Mouse (Mus musculus) spleen, adult 2 months (tissue): ENCODE measurements around the gene Auts2. TPM values are rescaled to one million over a fixed set of nuclear protein-coding genes. Genes with fewer than 3 reads are reported as not detected.

ENCODE experiments used
- DNase-seq, 2 experiments: peaks; one replicate each; pipeline versions ENCODE4 v3.0.0 to v3.0.0-alpha.2; 2012 to 2021; ENCODE audit warnings: low spot score in 2 of 2, low read depth in 1 of 2
- H3K27ac ChIP-seq: fragments of 200-500 bp; 2 replicates; pipeline ENCODE4 v1.5.1; 2012; ENCODE audit warnings: low read length, inconsistent platforms; ENCODE audit not compliant: insufficient read depth
- H3K27me3 ChIP-seq: fragments of 200-500 bp; 2 replicates; pipeline ENCODE4 v1.6.1; 2012; ENCODE audit warnings: mild to moderate bottlenecking, moderate library complexity, low read length, inconsistent platforms; ENCODE audit not compliant: control insufficient read depth, insufficient read depth
- H3K36me3 ChIP-seq: fragments of 200-500 bp; 2 replicates; pipeline ENCODE4 v1.6.1; 2012; ENCODE audit warnings: mild to moderate bottlenecking, low read length, inconsistent platforms; ENCODE audit not compliant: control insufficient read depth, insufficient read depth
- H3K4me1 ChIP-seq: fragments of 200-500 bp; 2 replicates; pipeline ENCODE4 v1.6.1; 2011; ENCODE audit warnings: inconsistent platforms; ENCODE audit not compliant: control insufficient read depth, insufficient read depth, insufficient read length
- H3K4me3 ChIP-seq: fragments of 200-500 bp; 2 replicates; pipeline ENCODE4 v1.5.1; 2011; ENCODE audit warnings: mild to moderate bottlenecking, inconsistent platforms; ENCODE audit not compliant: insufficient read depth, insufficient read length; ENCODE audit errors: extremely low read depth
- CTCF ChIP-seq: fragments of 200-500 bp; IDR thresholded peaks from 2 replicates; pipeline ENCODE4 v1.5.1; 2011; ENCODE audit warnings: mild to moderate bottlenecking, inconsistent platforms; ENCODE audit not compliant: insufficient read depth, insufficient read length, insufficient replicate concordance; ENCODE audit errors: extremely low read depth
- POLR2A ChIP-seq: fragments of 200-500 bp; IDR thresholded peaks from 2 replicates; pipeline ENCODE4 v1.6.1; 2011; ENCODE audit warnings: low read depth, low read length, inconsistent platforms
- WGBS: fragments of 180-500 bp; shearing (Covaris S2); methylation state at CpG from one replicate; pipeline ENCODE4 v1.1.7; 2018; 5-methylcytosine and 5-hydroxymethylcytosine counted together
- polyA plus RNA-seq: library from polyadenylated mRNA; depleted of rRNA; stranded (reverse); fragments of >200 nt; gene quantifications from 2 replicates; pipeline ENCODE4 v1.2.3, GENCODE M21; 2012

The Auts2 gene
- polyA plus RNA-seq, 1 experiment = 1.3 TPM

- no peak for DNase-seq
- no peak for TF ChIP-seq CTCF
- no peak for TF ChIP-seq POLR2A
- H3K36me3 ChIP-seq = no peaks in the 10 kb centered on the region
- H3K27me3 ChIP-seq = no peaks in the 10 kb centered on the region
- no peak overlapping the region for H3K4me3 ChIP-seq
- 92% methylated on average over 6 of the region's 6 CpGs for WGBS
- H3K27ac ChIP-seq = no peak overlapping the region
- no peaks in the 10 kb centered on the region for H3K4me1 ChIP-seq
Measured at GRCm38 (mm10) chr5:131965499-131965898, 577.6 kb downstream of the Auts2 start.

GRCm38 (mm10) chr5:131963565-131963964 lies 579.6 kb downstream of the Auts2 start:
- Histone ChIP-seq H3K36me3 (no peaks in the 10 kb centered on the region), H3K27me3 (no peaks in the 10 kb centered on the region), H3K27ac (no peak overlapping the region), H3K4me1 (no peaks in the 10 kb centered on the region), H3K4me3 (no peak overlapping the region)
- 96% methylated on average over 4 of the region's 4 CpGs for WGBS
- DNase-seq = no peak
- TF ChIP-seq POLR2A = no peak
- no peak for TF ChIP-seq CTCF

- H3K4me1 ChIP-seq = no peaks in the 10 kb centered on the region
- no peaks in the 10 kb centered on the region for H3K27me3 ChIP-seq
- no peak overlapping the region for H3K27ac ChIP-seq
- H3K36me3 ChIP-seq = no peaks in the 10 kb centered on the region
- H3K4me3 ChIP-seq = no peak overlapping the region
- TF ChIP-seq POLR2A (no peak), CTCF (no peak)
- DNase-seq = no peak
- WGBS = 20% methylated on average over 2 of the region's 2 CpGs
Measured at GRCm38 (mm10) chr5:131961859-131962258, 581.3 kb downstream of the Auts2 start.

GRCm38 (mm10) chr5:131960432-131960831 lies 582.7 kb downstream of the Auts2 start:
- no peaks in the 10 kb centered on the region for H3K27me3 ChIP-seq

GRCm38 (mm10) chr5:131956998-131957397 lies 586.1 kb downstream of the Auts2 start:
- DNase-seq = no peak
- H3K4me1 ChIP-seq = no peaks in the 10 kb centered on the region
- TF ChIP-seq CTCF = no peak
- TF ChIP-seq POLR2A = no peak
- H3K36me3 ChIP-seq = no peaks in the 10 kb centered on the region
- no peak overlapping the region for H3K4me3 ChIP-seq
- 61% methylated on average over 3 of the region's 3 CpGs for WGBS
- no peaks in the 10 kb centered on the region for H3K27me3 ChIP-seq
- no peak overlapping the region for H3K27ac ChIP-seq

More at GRCm38 (mm10) chr5:131960432-131960831, 582.7 kb downstream of the Auts2 start:
- Histone ChIP-seq H3K4me3 (no peak overlapping the region), H3K27ac (no peak overlapping the region), H3K36me3 (no peaks in the 10 kb centered on the region), H3K4me1 (no peaks in the 10 kb centered on the region)
- no peak for DNase-seq
- TF ChIP-seq POLR2A = no peak
- TF ChIP-seq CTCF = no peak

GRCm38 (mm10) chr5:131956090-131956489 lies 587.1 kb downstream of the Auts2 start:
- DNase-seq = no peak
- H3K4me1 ChIP-seq = no peaks in the 10 kb centered on the region
- H3K27ac ChIP-seq = no peak overlapping the region
- H3K36me3 ChIP-seq = no peaks in the 10 kb centered on the region
- TF ChIP-seq CTCF = no peak
- no peak for TF ChIP-seq POLR2A
- 36% methylated on average over 7 of the region's 7 CpGs for WGBS
- H3K4me3 ChIP-seq = no peak overlapping the region
- H3K27me3 ChIP-seq = no peaks in the 10 kb centered on the region

GRCm38 (mm10) chr5:131955227-131956016 lies 587.7 kb downstream of the Auts2 start:
- no peak for DNase-seq
- Histone ChIP-seq H3K27ac (no peak overlapping the region), H3K4me1 (no peaks in the 10 kb centered on the region), H3K36me3 (no peaks in the 10 kb centered on the region), H3K4me3 (no peak overlapping the region), H3K27me3 (no peaks in the 10 kb centered on the region)
- TF ChIP-seq CTCF (no peak), POLR2A (no peak)
- 88% methylated on average over 8 of the region's 8 CpGs for WGBS
